Mouse (Mus musculus): ENCODE data around the gene Mptx2. TPM values are rescaled to one million over a fixed set of nuclear protein-coding genes. Genes with fewer than 3 reads are reported as not detected.
A peak's percentile ranks its signal among the peaks of the same experiment; 100 is the strongest.
"Not testable (repeated sequence)": the region's sequence is repeated elsewhere in the genome, so short reads cannot be mapped to it uniquely, and the experiment has no call there.

Gene Mptx2
- not detected in 2 replicates for total RNA-seq (2017)

- no peak for ATAC-seq (replicated peaks in 1 of 2; ENCODE audit: insufficient read depth in 1 of 2, low FRiP score in 2 of 2, low TSS enrichment in 1 of 2, low read depth in 1 of 2, poor library complexity in 2 of 2, severe bottlenecking in 2 of 2)
These were observed at the start of gene Mptx2 for GRCm38 (mm10) chr1:173277677-173278076. TSS of gene Mptx2 (minus strand) at chr1:173277777.

DNA sequence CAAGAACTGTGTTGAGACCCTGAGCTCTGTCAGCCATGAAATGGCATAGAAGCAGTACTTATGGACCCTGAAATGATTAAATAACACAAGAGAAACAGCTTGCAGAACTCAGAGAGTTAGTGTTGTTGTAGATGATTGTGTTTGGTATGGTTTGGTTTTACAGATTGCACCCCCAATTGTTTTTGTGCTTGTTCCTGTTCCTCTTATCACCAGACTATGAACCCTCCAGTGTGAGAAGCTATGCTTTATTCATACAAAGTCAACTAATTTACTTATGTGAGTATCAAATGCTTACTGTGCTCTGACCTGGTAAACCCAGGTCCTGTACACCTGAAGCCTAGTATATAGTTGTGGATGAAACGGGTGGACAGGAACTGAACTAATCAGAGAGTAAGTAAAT lies 49.0 kb upstream of the Mptx2 start:
- no peak for ATAC-seq (replicated peaks in 1 of 2; ENCODE audit: insufficient read depth in 1 of 2, low FRiP score in 2 of 2, low TSS enrichment in 1 of 2, low read depth in 1 of 2, poor library complexity in 2 of 2, severe bottlenecking in 2 of 2)

- no peak for ATAC-seq (replicated peaks in 1 of 2; ENCODE audit: insufficient read depth in 1 of 2, low FRiP score in 2 of 2, low TSS enrichment in 1 of 2, low read depth in 1 of 2, poor library complexity in 2 of 2, severe bottlenecking in 2 of 2)
These were observed 47.8 kb upstream of the Mptx2 start for GRCm38 (mm10) chr1:173325395-173325794.

DNA sequence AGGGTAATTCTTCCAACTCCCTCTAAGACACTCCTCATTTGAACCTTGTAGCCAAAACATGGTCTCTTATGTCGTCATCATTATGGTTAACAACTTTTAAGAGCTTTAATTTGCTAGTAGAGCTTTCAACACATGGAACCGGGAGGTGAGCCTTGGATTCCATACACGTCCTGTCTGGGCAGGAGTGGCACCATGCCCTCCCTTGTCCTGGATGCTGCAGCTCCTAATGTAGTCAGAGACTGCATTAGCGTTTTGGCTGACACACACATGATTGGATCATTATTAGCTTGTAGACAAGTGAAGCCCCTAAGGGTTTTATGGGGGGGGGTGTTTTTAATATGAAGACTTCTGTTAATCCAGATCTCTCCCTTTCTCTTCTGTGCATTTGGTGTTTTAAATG lies 47.4 kb upstream of the Mptx2 start:
- no peak for ATAC-seq (replicated peaks in 1 of 2; ENCODE audit: insufficient read depth in 1 of 2, low FRiP score in 2 of 2, low TSS enrichment in 1 of 2, low read depth in 1 of 2, poor library complexity in 2 of 2, severe bottlenecking in 2 of 2)

- peak in 1 of 2 experiments; percentile 45; a peak in 1 of 4 replicates for ATAC-seq (replicated peaks in 1 of 2; ENCODE audit: insufficient read depth in 1 of 2, low FRiP score in 2 of 2, low TSS enrichment in 1 of 2, low read depth in 1 of 2, poor library complexity in 2 of 2, severe bottlenecking in 2 of 2)
These were observed 46.4 kb upstream of the Mptx2 start for GRCm38 (mm10) chr1:173323839-173324585.

- no peak for ATAC-seq (replicated peaks in 1 of 2; ENCODE audit: insufficient read depth in 1 of 2, low FRiP score in 2 of 2, low TSS enrichment in 1 of 2, low read depth in 1 of 2, poor library complexity in 2 of 2, severe bottlenecking in 2 of 2)
These were observed 44.7 kb upstream of the Mptx2 start for GRCm38 (mm10) chr1:173322249-173322627.

DNA sequence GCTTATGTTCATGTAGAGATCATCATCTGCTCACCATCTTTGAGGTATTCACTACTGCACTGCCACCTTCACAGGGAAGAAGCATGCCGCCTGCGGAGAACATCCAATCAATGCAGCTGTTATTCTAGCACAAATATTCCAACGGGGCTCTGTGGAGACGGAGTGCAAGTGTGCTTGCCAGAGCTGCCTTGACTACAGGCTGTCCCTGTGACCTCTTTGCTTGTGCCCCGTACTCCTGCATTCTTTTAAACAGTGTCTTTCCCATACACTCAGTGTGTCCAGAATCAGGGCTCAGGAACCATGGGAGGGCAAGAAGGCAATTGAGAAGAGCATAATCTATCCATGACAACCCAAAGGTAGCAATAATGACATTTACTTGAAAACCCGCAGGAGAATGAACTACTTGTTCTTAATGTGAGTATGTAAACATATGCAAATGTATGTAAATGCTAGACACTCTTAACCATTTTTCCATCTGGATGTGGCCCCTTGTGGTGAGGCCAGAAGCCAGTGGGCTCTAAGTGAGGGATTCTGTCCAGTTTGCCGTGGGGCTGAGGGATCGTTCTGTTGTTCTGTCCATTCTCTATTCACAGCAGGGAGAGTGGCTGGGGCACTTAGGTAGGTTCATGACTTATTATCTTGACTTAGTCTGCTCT lies 44.1 kb upstream of the Mptx2 start:
- no peak for ATAC-seq (replicated peaks in 1 of 2; ENCODE audit: insufficient read depth in 1 of 2, low FRiP score in 2 of 2, low TSS enrichment in 1 of 2, low read depth in 1 of 2, poor library complexity in 2 of 2, severe bottlenecking in 2 of 2)

- no peak for ATAC-seq (replicated peaks in 1 of 2; ENCODE audit: insufficient read depth in 1 of 2, low FRiP score in 2 of 2, low TSS enrichment in 1 of 2, low read depth in 1 of 2, poor library complexity in 2 of 2, severe bottlenecking in 2 of 2)
These were observed 40.4 kb upstream of the Mptx2 start for GRCm38 (mm10) chr1:173317925-173318477.

DNA sequence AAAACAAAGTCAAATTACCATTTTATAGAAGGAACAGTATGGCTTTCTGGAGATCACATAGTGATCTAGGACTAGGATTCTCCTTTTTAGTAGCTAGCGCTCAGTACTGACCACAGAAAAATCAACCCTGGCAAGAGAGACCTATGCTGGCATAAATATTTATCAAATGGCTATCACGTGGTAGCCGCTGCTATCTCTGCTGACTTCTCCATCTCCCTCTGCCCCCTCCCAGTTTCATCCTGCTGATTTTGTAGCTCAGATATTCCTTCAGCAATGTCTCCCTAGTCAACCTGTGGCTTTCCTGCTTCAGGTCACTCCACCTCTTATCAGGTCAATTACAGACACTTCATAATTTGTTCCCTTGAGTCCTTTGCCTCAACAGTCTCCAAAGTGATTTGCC lies 38.1 kb upstream of the Mptx2 start:
- no peak for ATAC-seq (replicated peaks in 1 of 2; ENCODE audit: insufficient read depth in 1 of 2, low FRiP score in 2 of 2, low TSS enrichment in 1 of 2, low read depth in 1 of 2, poor library complexity in 2 of 2, severe bottlenecking in 2 of 2)

- ATAC-seq (replicated peaks in 1 of 2; ENCODE audit: insufficient read depth in 1 of 2, low FRiP score in 2 of 2, low TSS enrichment in 1 of 2, low read depth in 1 of 2, poor library complexity in 2 of 2, severe bottlenecking in 2 of 2) = peak; percentile 57 to 62
These were observed 36.0 kb upstream of the Mptx2 start for GRCm38 (mm10) chr1:173313535-173314050.

DNA sequence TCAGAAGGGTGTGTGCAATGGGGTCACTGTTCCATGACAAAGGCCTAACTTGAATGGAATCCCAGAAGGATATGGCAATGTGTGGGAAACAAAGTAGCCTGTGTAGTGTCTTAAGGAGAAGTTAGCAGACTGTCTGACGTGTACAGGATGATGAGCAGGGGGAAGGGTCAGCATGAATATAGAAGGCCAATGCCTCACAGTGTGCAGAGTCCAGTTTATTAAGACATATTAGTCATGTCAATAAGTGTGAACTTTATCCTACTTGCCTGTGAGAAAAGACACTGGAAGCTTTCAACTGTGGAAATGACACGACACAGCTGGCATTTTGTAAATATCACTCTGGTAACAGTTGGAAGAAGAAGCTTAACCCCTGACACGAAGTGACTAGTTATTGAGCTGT lies 25.2 kb upstream of the Mptx2 start:
- ATAC-seq (replicated peaks in 1 of 2; ENCODE audit: insufficient read depth in 1 of 2, low FRiP score in 2 of 2, low TSS enrichment in 1 of 2, low read depth in 1 of 2, poor library complexity in 2 of 2, severe bottlenecking in 2 of 2) = not testable (repeated sequence)

- no peak for ATAC-seq (replicated peaks in 1 of 2; ENCODE audit: insufficient read depth in 1 of 2, low FRiP score in 2 of 2, low TSS enrichment in 1 of 2, low read depth in 1 of 2, poor library complexity in 2 of 2, severe bottlenecking in 2 of 2)
These were observed 11.9 kb downstream of the Mptx2 start, which contains the start of gene Olfr418 for GRCm38 (mm10) chr1:173265701-173266100. TSS of gene Olfr418 (plus strand) at chr1:173266001.

DNA sequence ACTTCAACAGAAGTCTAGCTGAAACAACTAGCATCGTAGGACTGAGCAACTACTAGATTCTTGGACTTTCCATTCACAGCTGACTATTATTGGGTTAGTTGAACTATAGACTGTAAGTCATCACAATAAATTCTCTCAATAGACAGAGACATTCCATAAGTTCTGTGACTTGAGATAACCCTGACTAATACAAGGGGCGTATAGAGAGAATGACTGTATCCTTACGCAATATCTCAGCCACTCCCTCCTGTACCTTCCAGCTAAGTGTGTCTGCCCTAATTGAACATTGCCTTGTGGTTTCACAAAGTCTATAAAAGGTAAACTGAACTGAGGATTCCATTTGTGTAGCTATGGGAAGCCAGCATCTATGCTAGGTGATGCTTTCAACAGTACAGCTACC lies 27.7 kb downstream of the Mptx2 start:
- no peak for ATAC-seq (replicated peaks in 1 of 2; ENCODE audit: insufficient read depth in 1 of 2, low FRiP score in 2 of 2, low TSS enrichment in 1 of 2, low read depth in 1 of 2, poor library complexity in 2 of 2, severe bottlenecking in 2 of 2)

GRCm38 (mm10) chr1:173237004-173237403 lies 40.6 kb downstream of the Mptx2 start:
- not testable (repeated sequence) for ATAC-seq (replicated peaks in 1 of 2; ENCODE audit: insufficient read depth in 1 of 2, low FRiP score in 2 of 2, low TSS enrichment in 1 of 2, low read depth in 1 of 2, poor library complexity in 2 of 2, severe bottlenecking in 2 of 2)

GRCm38 (mm10) chr1:173227081-173227480 lies 50.5 kb downstream of the Mptx2 start, which contains the start of gene Fcer1a:
TSS of gene Fcer1a (minus strand) at chr1:173227214.
- ATAC-seq (replicated peaks in 1 of 2; ENCODE audit: insufficient read depth in 1 of 2, low FRiP score in 2 of 2, low TSS enrichment in 1 of 2, low read depth in 1 of 2, poor library complexity in 2 of 2, severe bottlenecking in 2 of 2) = no peak

All from hematopoietic stem cell, adult 5-6 weeks (primary cell).